Mouse (Mus musculus) cerebellum, adult 2 months (tissue): ENCODE results near the gene Syngr2. TPM values are rescaled to one million over a fixed set of nuclear protein-coding genes. Genes with fewer than 3 reads are reported as not detected.

ENCODE experiments used
- DNase-seq, 2 experiments: peaks; one replicate each; pipeline ENCODE4 v3.0.0; 2021
- H3K27ac ChIP-seq: fragments of 200-500 bp; 2 replicates; pipeline ENCODE4 v1.5.1; 2012; ENCODE audit warnings: low read length, control low read depth, inconsistent platforms; ENCODE audit not compliant: insufficient read depth
- H3K27me3 ChIP-seq: fragments of 200-500 bp; 2 replicates; pipeline ENCODE4 v1.6.1; 2012; ENCODE audit warnings: inconsistent platforms, mild to moderate bottlenecking, low read length, moderate library complexity; ENCODE audit not compliant: control insufficient read depth, insufficient read depth
- H3K4me1 ChIP-seq: fragments of 200-500 bp; 2 replicates; pipeline ENCODE4 v1.6.1; 2011; ENCODE audit warnings: low read length; ENCODE audit not compliant: control insufficient read depth, insufficient read depth
- H3K4me3 ChIP-seq: fragments of 200-500 bp; replicated peaks from 2 replicates; pipeline ENCODE3; 2011; ENCODE audit warnings: mild to moderate bottlenecking, low read depth, low read length, control low read depth; ENCODE audit not compliant: insufficient read depth
- CTCF ChIP-seq: fragments of 200-500 bp; IDR thresholded peaks from 2 replicates; pipeline ENCODE4 v1.5.1; 2011; ENCODE audit warnings: low read depth, mild to moderate bottlenecking, control low read depth, low read length, moderate library complexity, borderline replicate concordance; ENCODE audit not compliant: insufficient read depth
- POLR2A ChIP-seq: fragments of 200-500 bp; IDR thresholded peaks from 2 replicates; pipeline ENCODE4 v1.6.1; 2011; ENCODE audit warnings: low read length, control low read depth, borderline replicate concordance; ENCODE audit not compliant: insufficient read depth
- WGBS: fragments of 180-500 bp; shearing (Covaris S2); methylation state at CpG from one replicate; pipeline ENCODE4 v1.1.7; 2018; 5-methylcytosine and 5-hydroxymethylcytosine counted together
- polyA plus RNA-seq: library from polyadenylated mRNA; depleted of rRNA; stranded (reverse); fragments of >200 nt; gene quantifications from 2 replicates; pipeline ENCODE4 v1.2.3, GENCODE M21; 2012; rRNA removed

Syngr2 gene
- polyA plus RNA-seq, 1 experiment: 14.7 TPM

DNA sequence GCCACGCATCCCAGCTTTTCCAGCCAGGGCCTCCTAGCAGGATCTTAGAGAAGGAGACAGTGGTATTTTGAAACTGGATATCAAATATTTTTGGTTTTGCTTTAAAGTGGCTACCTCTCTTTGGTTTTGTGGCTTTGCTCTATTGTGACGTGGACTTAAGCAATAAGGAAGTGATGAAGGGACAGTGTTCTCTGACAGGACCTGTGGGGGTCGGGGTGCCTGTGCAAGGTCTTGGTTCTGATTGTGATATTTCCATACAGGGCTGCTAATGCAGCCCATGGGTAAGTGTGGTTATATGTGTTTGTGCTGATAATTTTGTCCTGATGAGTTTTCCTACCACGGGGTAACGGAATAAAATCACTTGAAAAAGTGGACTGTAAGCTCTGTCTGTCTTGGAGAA lies 45.9 kb downstream of the Syngr2 start:
- Histone ChIP-seq H3K4me1 (no peaks in the 10 kb centered on the region), H3K4me3 (no peak overlapping the region), H3K27ac (no peak overlapping the region), H3K27me3 (no peaks in the 10 kb centered on the region)
- TF ChIP-seq CTCF (no peak), POLR2A (no peak)
- no peak for DNase-seq
- 95% methylated on average over 5 of the region's 5 CpGs for WGBS

DNA sequence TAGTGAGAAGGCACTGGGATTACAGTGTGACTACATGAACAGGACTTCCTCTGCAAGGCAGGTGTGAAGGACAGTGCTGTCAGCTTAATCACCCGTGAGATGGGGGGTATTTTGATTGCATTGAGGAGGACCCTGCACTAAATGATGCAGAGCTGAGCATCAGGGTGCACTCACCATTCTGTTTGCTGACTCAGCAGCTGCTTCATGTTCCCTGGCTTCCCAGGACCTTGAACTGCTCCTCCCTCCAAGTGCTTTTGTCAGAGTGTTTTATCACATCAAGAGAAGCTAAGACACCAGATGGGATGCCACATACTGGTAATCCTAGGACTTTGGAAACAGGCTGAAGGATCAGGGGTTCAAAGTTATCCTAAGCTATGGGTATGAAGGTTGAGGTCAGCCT lies 46.5 kb downstream of the Syngr2 start:
- Histone ChIP-seq H3K27me3 (no peaks in the 10 kb centered on the region), H3K27ac (no peak overlapping the region)

DNA sequence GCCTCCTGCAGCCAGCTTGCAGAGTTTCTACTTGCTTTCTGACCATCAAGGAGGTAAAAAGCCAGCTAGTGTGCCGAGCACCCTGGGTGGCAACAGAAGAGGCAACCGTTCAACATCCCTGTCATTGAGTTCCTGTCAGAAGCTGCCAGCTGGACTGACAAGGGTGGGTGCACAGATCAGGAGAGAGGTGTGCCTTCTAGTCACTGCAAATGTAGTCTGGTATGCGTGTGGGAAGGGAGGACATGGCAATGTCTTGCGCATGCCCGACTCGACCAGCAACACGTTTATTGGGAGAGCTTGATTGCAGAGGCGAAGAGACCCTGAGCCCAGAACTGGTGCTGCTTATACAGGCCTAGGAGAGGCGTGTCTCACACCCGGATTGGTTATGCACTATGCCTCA lies 48.0 kb downstream of the Syngr2 start:
- Histone ChIP-seq H3K27ac (no peak overlapping the region), H3K4me3 (no peak overlapping the region), H3K27me3 (no peaks in the 10 kb centered on the region), H3K4me1 (no peaks in the 10 kb centered on the region)
- no peak for DNase-seq
- 92% methylated on average over 10 of the region's 10 CpGs for WGBS
- TF ChIP-seq CTCF (no peak), POLR2A (no peak)

More for the DNA sequence above, 46.5 kb downstream of the Syngr2 start:
- Histone ChIP-seq H3K4me1 (no peaks in the 10 kb centered on the region), H3K4me3 (no peak overlapping the region)
- TF ChIP-seq POLR2A (no peak), CTCF (no peak)
- DNase-seq: no peak
- 89% methylated on average over 1 of the region's 1 CpGs for WGBS

DNA sequence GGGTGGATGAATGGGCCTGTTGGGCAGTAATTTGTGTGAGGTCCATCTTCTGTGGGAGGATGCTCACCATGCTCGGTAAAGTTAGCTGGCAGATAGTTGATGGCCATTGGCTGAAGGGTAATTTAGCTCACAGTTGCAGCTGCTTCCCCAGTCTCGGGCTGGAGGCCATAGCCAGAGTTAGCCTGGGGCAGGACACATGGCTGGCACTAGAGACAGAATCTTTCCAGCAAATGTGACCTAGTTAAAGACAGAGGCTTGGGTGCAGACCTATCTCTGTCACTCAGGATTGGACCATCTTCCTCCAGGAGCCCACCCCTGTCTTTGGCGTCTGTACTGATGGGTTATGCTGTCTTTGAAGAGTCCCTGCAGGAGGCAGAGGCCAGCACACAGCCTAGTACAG lies 48.9 kb downstream of the Syngr2 start:
- 26% methylated on average over 3 of the region's 3 CpGs for WGBS
- Histone ChIP-seq H3K4me3 (no peak overlapping the region), H3K27ac (no peak overlapping the region), H3K4me1 (no peaks in the 10 kb centered on the region), H3K27me3 (no peaks in the 10 kb centered on the region)
- DNase-seq: no peak
- no peak for TF ChIP-seq POLR2A
- no peak for TF ChIP-seq CTCF

DNA sequence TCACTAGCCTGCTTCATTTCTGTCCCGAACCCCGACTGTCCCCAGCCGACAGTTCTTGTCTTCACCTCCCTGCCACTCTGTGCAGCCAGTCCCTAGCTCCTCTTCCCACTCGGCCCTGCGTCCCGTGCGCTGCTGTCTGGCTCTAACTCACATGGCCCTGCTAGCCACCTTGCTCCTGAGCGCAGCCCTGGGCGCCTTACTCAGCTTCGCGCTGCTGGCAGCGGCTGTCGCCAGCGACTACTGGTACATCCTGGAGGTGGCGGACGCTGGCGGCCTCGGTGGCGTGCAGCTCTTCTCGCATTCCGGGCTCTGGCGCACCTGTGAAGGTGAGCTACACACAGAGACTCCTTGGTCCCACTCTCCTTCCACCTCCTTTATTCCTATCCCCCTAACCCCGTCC lies 51.1 kb downstream of the Syngr2 start, which contains the start of gene Tmem235:
Gene Tmem235, plus strand, starts transcription at position 152 of the 400 bp plus-strand sequence.
- Histone ChIP-seq H3K4me3 (no peak within 1 kb of the TSS), H3K27me3 (no peaks in the 10 kb centered on the region), H3K27ac (no peak within 1 kb of the TSS), H3K4me1 (no peaks in the 10 kb centered on the region)
- WGBS: 7% methylated on average over 23 of the region's 23 CpGs
- no peak for TF ChIP-seq CTCF
- TF ChIP-seq POLR2A: no peak
- DNase-seq: no peak

DNA sequence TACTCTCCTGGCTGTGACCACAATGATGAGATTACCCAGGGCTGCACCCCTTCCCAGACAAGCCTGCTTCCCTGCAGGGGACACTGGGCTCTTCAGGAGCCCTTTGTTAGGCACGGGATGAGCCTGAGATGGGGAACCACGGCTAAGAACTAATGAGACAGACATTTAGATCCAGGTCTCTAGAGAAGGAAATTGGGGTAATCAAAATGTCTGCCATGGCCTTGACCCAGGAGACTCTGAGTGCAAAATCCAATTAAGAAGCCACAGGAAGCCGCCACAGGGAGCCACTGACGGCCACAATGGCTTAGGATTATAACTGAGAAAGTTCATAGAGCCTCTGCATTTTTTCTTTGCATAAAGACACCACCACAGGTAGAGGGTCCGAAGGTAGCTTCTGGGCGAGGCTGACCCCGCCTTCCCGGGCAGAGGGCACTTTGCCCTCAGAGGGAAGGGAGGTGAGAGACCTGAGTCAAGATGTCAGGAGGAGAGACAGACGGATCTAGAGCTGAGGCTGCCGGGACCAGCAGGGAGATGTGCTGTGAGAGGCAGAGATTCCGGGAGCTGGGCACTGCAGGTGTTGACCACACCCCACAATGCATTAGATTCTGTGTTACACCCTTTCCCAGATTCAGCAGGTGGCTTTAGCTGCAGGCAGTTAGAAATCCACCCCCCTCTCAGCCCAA lies 53.8 kb downstream of the Syngr2 start:
- H3K4me3 ChIP-seq: no peak overlapping the region
- H3K27ac ChIP-seq: no peak overlapping the region
- TF ChIP-seq CTCF (no peak), POLR2A (no peak)
- no peaks in the 10 kb centered on the region for H3K4me1 ChIP-seq
- DNase-seq: no peak
- 48% methylated on average over 11 of the region's 11 CpGs for WGBS
- H3K27me3 ChIP-seq: no peaks in the 10 kb centered on the region

Other genes starting within 250 kb of the Syngr2 start
- 43.8 and 52.1 TPM in 2 replicates for gene Tnrc6c, start 155.4 kb upstream of the Syngr2 start, polyA plus RNA-seq
- 0.17 and 0.29 TPM in 2 replicates for gene Tmc8, start 27.6 kb upstream of the Syngr2 start, polyA plus RNA-seq
- gene Tmc6, start 27.5 kb upstream of the Syngr2 start, polyA plus RNA-seq: 10.9 and 13.7 TPM in 2 replicates
- gene 6030468B19Rik, start 12.0 kb upstream of the Syngr2 start, polyA plus RNA-seq: 0.16 TPM in 1 of 2 replicates, not detected in the other
- gene Gm20708, start within 50 bp of the Syngr2 start, polyA plus RNA-seq: 0.78 and 0.93 TPM in 2 replicates
- 3.4 and 3.8 TPM in 2 replicates for gene Afmid, start 16.3 kb downstream of the Syngr2 start, polyA plus RNA-seq
- gene Tk1, start 16.4 kb downstream of the Syngr2 start, polyA plus RNA-seq: 0.78 and 1.2 TPM in 2 replicates
- 0.86 and 1.2 TPM in 2 replicates for gene Birc5, start 39.6 kb downstream of the Syngr2 start, polyA plus RNA-seq
- 0.10 and 0.16 TPM in 2 replicates for gene Tmem235, start 51.1 kb downstream of the Syngr2 start, polyA plus RNA-seq
- gene Tha1, start 63.8 kb downstream of the Syngr2 start, polyA plus RNA-seq: 11.5 and 12.4 TPM in 2 replicates
- gene Socs3, start 160.4 kb downstream of the Syngr2 start, polyA plus RNA-seq: 1.6 and 2.1 TPM in 2 replicates
- gene Pgs1, start 176.6 kb downstream of the Syngr2 start, polyA plus RNA-seq: 70.5 and 76.5 TPM in 2 replicates